Mouse (Mus musculus) olfactory bulb, adult 2 months (tissue): ENCODE data around the gene Bcas1. TPM values are rescaled to one million over a fixed set of nuclear protein-coding genes. Genes with fewer than 3 reads are reported as not detected.

ENCODE experiments used
- H3K27ac ChIP-seq: fragments of 200-500 bp; 2 replicates; pipeline ENCODE4 v1.5.1; 2012; ENCODE audit warnings: low read depth, low read length; ENCODE audit not compliant: insufficient read depth
- H3K4me1 ChIP-seq: fragments of 200-500 bp; 2 replicates; pipeline ENCODE4 v1.6.1; 2012; ENCODE audit warnings: low read length; ENCODE audit not compliant: control insufficient read depth, insufficient read depth
- H3K4me3 ChIP-seq: fragments of 200-500 bp; 2 replicates; pipeline ENCODE4 v1.5.1; 2012; ENCODE audit warnings: mild to moderate bottlenecking, low read depth, low read length, moderate library complexity; ENCODE audit not compliant: insufficient read depth
- CTCF ChIP-seq: fragments of 200-500 bp; IDR thresholded peaks from 2 replicates; pipeline ENCODE4 v1.5.1; 2012; ENCODE audit warnings: low read depth, mild to moderate bottlenecking, low read length, moderate library complexity; ENCODE audit not compliant: insufficient read depth
- POLR2A ChIP-seq: fragments of 200-500 bp; IDR thresholded peaks from 2 replicates; pipeline ENCODE4 v1.6.1; 2012; ENCODE audit warnings: mild to moderate bottlenecking, low read depth, low read length, moderate library complexity; ENCODE audit not compliant: insufficient read depth
- WGBS: fragments of 180-500 bp; shearing (Covaris S2); methylation state at CpG from one replicate; pipeline ENCODE4 v1.1.7; 2018; 5-methylcytosine and 5-hydroxymethylcytosine counted together
- polyA plus RNA-seq: library from polyadenylated mRNA; stranded (reverse); fragments of >200 nt; gene quantifications from 2 replicates; pipeline ENCODE4 v1.2.4, GENCODE M21; 2012; ENCODE audit warnings: low replicate concordance; ENCODE audit not compliant: missing spikeins, insufficient read depth, insufficient read length

The Bcas1 gene
- polyA plus RNA-seq, 1 experiment, result not detected

- no peak overlapping the region for H3K27ac ChIP-seq
- H3K4me1 ChIP-seq, result peaks cover 7% of the 10 kb centered on the region; the same call in 1 of the 2 replicates
- no peak for TF ChIP-seq POLR2A
- no peak for TF ChIP-seq CTCF
- no peak overlapping the region for H3K4me3 ChIP-seq
- WGBS, result 91% methylated on average over 8 of the region's 8 CpGs
Measured at GRCm38 (mm10) chr2:170302825-170303224, 124.8 kb downstream of the Bcas1 start.

Other genes with a start within 250 kb of the Bcas1 start
- not detected in 2 replicates for gene Pfdn4, start 68.6 kb upstream of the Bcas1 start, polyA plus RNA-seq
- gene Cyp24a1, start 69.3 kb upstream of the Bcas1 start, polyA plus RNA-seq, result not detected in 2 replicates
- gene 4930470P17Rik, start 174.2 kb upstream of the Bcas1 start, polyA plus RNA-seq, result not detected in 2 replicates